Mouse (Mus musculus) midbrain, embryonic 10.5 days (tissue): ENCODE measurements at regions not wholly inside any gene's neighbourhood (a gene's known extent, or its start where the extent isn't known, plus 50 kb on each side); places are given as distances from the start of the nearest gene placed in this dataset.

ENCODE experiments used
- DNase-seq: peaks from one replicate; pipeline ENCODE4 v3.0.0-alpha.2; 2017; ENCODE audit warnings: low spot score
- H3K27ac ChIP-seq: fragments of 300-500 bp; sonication (generic); replicated peaks from 2 replicates; pipeline ENCODE4 v1.5.1; 2016; ENCODE audit warnings: mild to moderate bottlenecking
- H3K27me3 ChIP-seq: fragments of 300-500 bp; sonication (generic); 2 replicates; pipeline ENCODE4 v1.6.1; 2016; ENCODE audit warnings: low read depth, mild to moderate bottlenecking; ENCODE audit not compliant: poor library complexity, severe bottlenecking
- H3K36me3 ChIP-seq: fragments of 300-500 bp; sonication (generic); 2 replicates; pipeline ENCODE4 v1.6.1; 2016; ENCODE audit warnings: mild to moderate bottlenecking, moderate library complexity
- H3K4me1 ChIP-seq: fragments of 300-500 bp; sonication (generic); 2 replicates; pipeline ENCODE4 v1.6.1; 2016
- H3K4me3 ChIP-seq: fragments of 300-500 bp; sonication (generic); 2 replicates; pipeline ENCODE4 v1.5.1; 2016; ENCODE audit warnings: mild to moderate bottlenecking, moderate library complexity
- H3K9me3 ChIP-seq: fragments of 300-500 bp; sonication (generic); replicated peaks from 2 replicates; pipeline ENCODE4 v1.6.1; 2016; ENCODE audit warnings: mild to moderate bottlenecking
- WGBS: fragments of 180-500 bp; shearing (Covaris S2); methylation state at CpG from one replicate; pipeline ENCODE4 v1.1.7; 2016; 5-methylcytosine and 5-hydroxymethylcytosine counted together

- DNase-seq: no peak
- Histone ChIP-seq H3K36me3 (no peaks in the 10 kb centered on the region), H3K4me1 (no peaks in the 10 kb centered on the region; the same call in 1 of the 2 replicates), H3K4me3 (no peak overlapping the region), H3K9me3 (no peaks in the 10 kb centered on the region), H3K27me3 (no peaks in the 10 kb centered on the region), H3K27ac (no peak overlapping the region)
- 86% methylated on average over 11 of the region's 11 CpGs for WGBS
Measured at GRCm38 (mm10) chr10:9014810-9015505, 129.1 kb upstream of the Sash1 start.

GRCm38 (mm10) chr10:9013549-9013925 is 127.7 kb upstream of the Sash1 start:
- Histone ChIP-seq H3K4me3 (no peak overlapping the region), H3K36me3 (no peaks in the 10 kb centered on the region), H3K27ac (no peak overlapping the region), H3K27me3 (no peaks in the 10 kb centered on the region), H3K4me1 (no peaks in the 10 kb centered on the region; the same call in 1 of the 2 replicates), H3K9me3 (no peaks in the 10 kb centered on the region)
- WGBS: 80% methylated on average over 3 of the region's 3 CpGs
- no peak for DNase-seq

GRCm38 (mm10) chr10:9012829-9013548 is 127.1 kb upstream of the Sash1 start:
- Histone ChIP-seq H3K27me3 (no peaks in the 10 kb centered on the region), H3K36me3 (no peaks in the 10 kb centered on the region), H3K4me3 (no peak overlapping the region), H3K4me1 (no peaks in the 10 kb centered on the region; the same call in 1 of the 2 replicates), H3K9me3 (no peaks in the 10 kb centered on the region), H3K27ac (no peak overlapping the region)
- DNase-seq: peak; percentile 70
- WGBS: 42% methylated on average over 5 of the region's 5 CpGs

GRCm38 (mm10) chr10:9011906-9012305 is 126.0 kb upstream of the Sash1 start:
- Histone ChIP-seq H3K9me3 (no peaks in the 10 kb centered on the region), H3K36me3 (no peaks in the 10 kb centered on the region), H3K4me1 (no peaks in the 10 kb centered on the region; the same call in 1 of the 2 replicates), H3K27ac (no peak overlapping the region), H3K4me3 (no peak overlapping the region), H3K27me3 (no peaks in the 10 kb centered on the region)
- WGBS: 75% methylated on average over 2 of the region's 2 CpGs
- DNase-seq: no peak

- no peak overlapping the region for H3K27ac ChIP-seq
- H3K4me3 ChIP-seq: no peak overlapping the region
- no peak for DNase-seq
- no peaks in the 10 kb centered on the region for H3K36me3 ChIP-seq
- 88% methylated on average over 13 of the region's 13 CpGs for WGBS
- H3K4me1 ChIP-seq: no peaks in the 10 kb centered on the region; the same call in 1 of the 2 replicates
- H3K27me3 ChIP-seq: no peaks in the 10 kb centered on the region
- no peaks in the 10 kb centered on the region for H3K9me3 ChIP-seq
Measured at GRCm38 (mm10) chr10:9010191-9010590, 124.3 kb upstream of the Sash1 start.

- Histone ChIP-seq H3K27me3 (no peaks in the 10 kb centered on the region), H3K36me3 (no peaks in the 10 kb centered on the region), H3K4me3 (no peak overlapping the region), H3K4me1 (no peaks in the 10 kb centered on the region), H3K9me3 (no peaks in the 10 kb centered on the region), H3K27ac (no peak overlapping the region)
- no peak for DNase-seq
- 77% methylated on average over 10 of the region's 10 CpGs for WGBS
Measured at GRCm38 (mm10) chr10:9005140-9005909, 119.5 kb upstream of the Sash1 start.

- WGBS: 89% methylated on average over 5 of the region's 5 CpGs
- H3K4me3 ChIP-seq: no peak overlapping the region
- no peaks in the 10 kb centered on the region for H3K36me3 ChIP-seq
- H3K9me3 ChIP-seq: no peaks in the 10 kb centered on the region
- no peak overlapping the region for H3K27ac ChIP-seq
- DNase-seq: no peak
- H3K27me3 ChIP-seq: no peaks in the 10 kb centered on the region; the same call in 1 of the 2 replicates
- H3K4me1 ChIP-seq: peaks cover 14% of the 10 kb centered on the region
Measured at GRCm38 (mm10) chr10:9002261-9002660, 116.4 kb upstream of the Sash1 start.

GRCm38 (mm10) chr10:8998758-8999398 is 113.0 kb upstream of the Sash1 start:
- Histone ChIP-seq H3K9me3 (no peaks in the 10 kb centered on the region), H3K4me3 (no peak overlapping the region), H3K27ac (peak overlapping the region; percentile 34; the same call in 1 of the 2 replicates), H3K27me3 (peaks cover 4% of the 10 kb centered on the region; the same call in 1 of the 2 replicates), H3K4me1 (peaks cover 14% of the 10 kb centered on the region), H3K36me3 (no peaks in the 10 kb centered on the region)
- peak; percentile 35 for DNase-seq
- 44% methylated on average over 5 of the region's 5 CpGs for WGBS

GRCm38 (mm10) chr10:8998356-8998755 is 112.5 kb upstream of the Sash1 start:
- 68% methylated on average over 2 of the region's 2 CpGs for WGBS
- no peak for DNase-seq

GRCm38 (mm10) chr10:8995097-8995496 is 109.2 kb upstream of the Sash1 start:
- Histone ChIP-seq H3K4me1 (peaks cover 20% of the 10 kb centered on the region), H3K27me3 (peaks cover 4% of the 10 kb centered on the region; the same call in 1 of the 2 replicates), H3K27ac (no peak overlapping the region), H3K36me3 (no peaks in the 10 kb centered on the region), H3K4me3 (no peak overlapping the region), H3K9me3 (no peaks in the 10 kb centered on the region)
- WGBS: 83% methylated on average over 3 of the region's 3 CpGs
- no peak for DNase-seq

More at GRCm38 (mm10) chr10:8998356-8998755, 112.5 kb upstream of the Sash1 start:
- Histone ChIP-seq H3K27me3 (peaks cover 4% of the 10 kb centered on the region; the same call in 1 of the 2 replicates), H3K4me3 (no peak overlapping the region), H3K36me3 (no peaks in the 10 kb centered on the region), H3K27ac (no peak overlapping the region), H3K4me1 (peaks cover 14% of the 10 kb centered on the region), H3K9me3 (no peaks in the 10 kb centered on the region)

GRCm38 (mm10) chr10:8986339-8986738 is 100.5 kb upstream of the Sash1 start:
- H3K4me1 ChIP-seq: peaks cover under 1% of the 10 kb centered on the region
- no peak overlapping the region for H3K4me3 ChIP-seq
- H3K27me3 ChIP-seq: no peaks in the 10 kb centered on the region
- no peaks in the 10 kb centered on the region for H3K9me3 ChIP-seq
- H3K27ac ChIP-seq: no peak overlapping the region
- WGBS: 93% methylated on average over 7 of the region's 7 CpGs
- DNase-seq: no peak
- no peaks in the 10 kb centered on the region for H3K36me3 ChIP-seq

GRCm38 (mm10) chr10:8983347-8983746 is 97.5 kb upstream of the Sash1 start:
- WGBS: 86% methylated on average over 4 of the region's 4 CpGs
- H3K9me3 ChIP-seq: no peaks in the 10 kb centered on the region
- no peaks in the 10 kb centered on the region for H3K27me3 ChIP-seq
- DNase-seq: no peak
- H3K4me3 ChIP-seq: no peak overlapping the region
- H3K27ac ChIP-seq: no peak overlapping the region
- H3K36me3 ChIP-seq: no peaks in the 10 kb centered on the region
- no peaks in the 10 kb centered on the region for H3K4me1 ChIP-seq
